Mouse (Mus musculus) olfactory bulb, adult 2 months (tissue): ENCODE results near the gene Cpsf4l.

ENCODE experiments used
- CTCF ChIP-seq: fragments of 200-500 bp; IDR thresholded peaks from 2 replicates; pipeline ENCODE4 v1.5.1; 2012; ENCODE audit warnings: low read depth, mild to moderate bottlenecking, low read length, moderate library complexity; ENCODE audit not compliant: insufficient read depth
- POLR2A ChIP-seq: fragments of 200-500 bp; IDR thresholded peaks from 2 replicates; pipeline ENCODE4 v1.6.1; 2012; ENCODE audit warnings: mild to moderate bottlenecking, low read depth, low read length, moderate library complexity; ENCODE audit not compliant: insufficient read depth

DNA sequence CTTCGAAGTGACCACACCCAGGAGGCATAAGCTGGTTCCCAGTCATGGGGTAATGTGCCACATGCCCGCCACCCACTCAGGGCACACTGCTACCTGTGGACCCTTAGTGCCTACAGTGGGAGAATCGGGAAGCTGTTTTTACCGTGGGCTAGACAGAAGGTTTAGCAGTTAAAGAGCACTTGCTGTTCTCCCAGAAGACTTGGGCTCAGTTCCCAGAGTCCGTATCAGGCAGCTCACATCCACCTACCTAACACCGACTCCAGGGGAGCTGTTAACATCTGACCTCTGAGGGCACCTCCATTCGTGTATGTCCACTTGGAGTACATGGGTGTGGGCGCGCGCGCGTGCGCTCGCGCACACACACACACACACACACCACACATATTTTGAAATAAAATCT, 55.7 kb downstream of the Cpsf4l start:
- TF ChIP-seq CTCF, result no peak
- TF ChIP-seq POLR2A, result no peak
